Mouse (Mus musculus): ENCODE results near the gene Fchsd2.

DNA sequence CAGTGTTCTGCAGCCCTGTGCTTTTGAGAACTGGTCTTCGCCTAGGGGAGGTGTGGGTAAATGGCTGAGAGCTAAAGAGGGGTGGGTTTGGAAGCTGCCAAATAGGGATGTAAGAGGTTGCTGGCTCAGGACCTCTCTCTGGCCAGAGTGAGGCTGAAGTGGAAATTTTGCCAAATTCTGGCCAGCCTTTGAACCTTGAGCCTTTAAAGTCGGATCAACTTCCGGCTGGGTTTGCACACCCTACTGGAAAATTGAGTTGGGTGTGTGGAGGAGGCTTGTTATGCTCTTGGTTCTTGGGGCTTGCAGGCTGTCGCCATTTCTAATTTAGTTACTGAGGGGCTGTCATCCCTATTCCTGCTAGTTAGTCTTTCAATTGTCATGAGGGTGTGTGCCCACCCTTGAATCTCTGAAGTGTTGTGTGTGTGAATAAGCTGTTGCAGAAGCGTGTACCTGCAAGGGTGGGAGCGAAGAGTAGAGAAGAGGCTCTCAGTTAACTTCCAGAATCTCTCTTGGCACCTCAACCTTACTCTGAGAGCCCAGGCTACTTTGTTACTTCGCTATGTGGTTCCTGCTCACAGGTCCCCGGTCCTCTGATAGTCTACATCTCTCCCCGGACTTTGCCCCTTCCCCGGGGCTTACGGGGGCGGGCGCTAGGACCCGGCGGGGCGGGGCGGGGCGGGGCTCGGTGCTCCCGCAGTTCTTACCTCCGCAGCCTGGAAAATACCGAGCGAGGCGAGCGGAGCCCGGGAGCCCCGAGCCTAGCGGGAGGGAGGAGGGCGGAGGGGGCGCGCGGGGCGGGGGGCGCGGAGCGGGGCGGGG, 227.9 kb downstream of the Fchsd2 start:
- no peak for TF ChIP-seq POLR2A (IDR thresholded peaks at IDR 0.05; ENCODE audit: borderline replicate concordance, extremely low read depth, insufficient read depth, insufficient read length, poor library complexity, severe bottlenecking)
- no peak for TF ChIP-seq CTCF (IDR thresholded peaks at IDR 0.05; ENCODE audit: borderline replicate concordance, extremely low read depth, insufficient read depth, insufficient read length)

Measured in brain, embryonic 14.5 days (tissue).